Mouse (Mus musculus) liver, embryonic 14 days (tissue): ENCODE measurements around the gene Ces1d. TPM values are rescaled to one million over a fixed set of nuclear protein-coding genes. Genes with fewer than 3 reads are reported as not detected.

Experiments
- polyA plus RNA-seq: library from polyadenylated mRNA; depleted of rRNA; stranded (reverse); fragments of >200 nt; gene quantifications from 2 replicates; pipeline ENCODE4 v1.2.3, GENCODE M21; 2012; rRNA removed

Gene Ces1d
- 16.9 and 21.4 TPM in 2 replicates for polyA plus RNA-seq

GRCm38 (mm10) chr8:93197685-93198525, at the start of gene Ces1d:
Gene Ces1d (minus strand): TSS chr8:93197838.

GRCm38 (mm10) chr8:93229446-93229845, 31.8 kb upstream of the Ces1d start, which contains the start of gene Ces1e:
Gene Ces1e (minus strand): TSS chr8:93229619.

GRCm38 (mm10) chr8:93131233-93131980, 66.2 kb downstream of the Ces1d start, which contains the start of gene Ces1c:
Gene Ces1c (minus strand): TSS chr8:93131283.

Other genes with a start within 250 kb of the Ces1d start
- under 0.01 TPM in 2 replicates for gene Slc6a2, start 237.8 kb downstream of the Ces1d start, polyA plus RNA-seq
- gene Ces1a, start 149.6 kb downstream of the Ces1d start, polyA plus RNA-seq: not detected in 2 replicates
- not detected in 2 replicates for gene Ces1b, start 117.8 kb downstream of the Ces1d start, polyA plus RNA-seq
- 1.5 and 1.6 TPM in 2 replicates for gene Ces1c, start 66.6 kb downstream of the Ces1d start, polyA plus RNA-seq
- 1.3 and 1.5 TPM in 2 replicates for gene Ces1e, start 31.8 kb upstream of the Ces1d start, polyA plus RNA-seq
- gene Ces1f, start 81.9 kb upstream of the Ces1d start, polyA plus RNA-seq: 0.15 and 0.16 TPM in 2 replicates
- 1.2 and 1.4 TPM in 2 replicates for gene Ces1g, start 139.5 kb upstream of the Ces1d start, polyA plus RNA-seq
- gene Ces1h, start 181.9 kb upstream of the Ces1d start, polyA plus RNA-seq: not detected in 2 replicates